Mouse (Mus musculus): ENCODE measurements around the gene Rpl29.

- TF ChIP-seq POLR2A (IDR thresholded peaks at IDR 0.05; ENCODE audit: control insufficient read depth, low read depth, low read length) (no peak), CTCF (IDR thresholded peaks at IDR 0.05; ENCODE audit: control insufficient read depth, insufficient read depth, insufficient replicate concordance, low read depth, low read length) (peak; percentile 32; the same call in 1 of the 2 replicates)
These were observed 20.2 kb upstream of the Rpl29 start for GRCm38 (mm10) chr9:106409096-106409495.

Measured in testis, adult 2 months (tissue).